Mouse (Mus musculus): Measurements from ENCODE around the gene Fahd2a. TPM values are rescaled to one million over a fixed set of nuclear protein-coding genes. Genes with fewer than 3 reads are reported as not detected.

Fahd2a gene
- total RNA-seq, 2 experiments from 2014 or later: 18.3 to 19.4 TPM

GRCm38 (mm10) chr2:127433487-127434295, 10.7 kb downstream of the Fahd2a start:
- DNase-seq (ENCODE audit: low spot score in 2 of 2): no peak

GRCm38 (mm10) chr2:127430238-127430637, 14.1 kb downstream of the Fahd2a start:
- peak; percentile 48 to 55 for DNase-seq (ENCODE audit: low spot score in 2 of 2)

GRCm38 (mm10) chr2:127424977-127425376, 19.4 kb downstream of the Fahd2a start, which contains the start of gene Gpat2:
Gene Gpat2, plus strand, starts transcription at chr2:127425199.
- DNase-seq (ENCODE audit: low spot score in 2 of 2): no peak

GRCm38 (mm10) chr2:127418266-127418970, 25.9 kb downstream of the Fahd2a start:
- DNase-seq (ENCODE audit: low spot score in 2 of 2): no peak

- no peak for DNase-seq (ENCODE audit: low spot score in 2 of 2)
Observed at GRCm38 (mm10) chr2:127416706-127417105, 27.7 kb downstream of the Fahd2a start.

GRCm38 (mm10) chr2:127415806-127416205, 28.6 kb downstream of the Fahd2a start:
- no peak for DNase-seq (ENCODE audit: low spot score in 2 of 2)

- no peak for DNase-seq (ENCODE audit: low spot score in 2 of 2)
Observed at GRCm38 (mm10) chr2:127411126-127411525, 33.2 kb downstream of the Fahd2a start.

- DNase-seq (ENCODE audit: low spot score in 2 of 2): no peak
Observed at GRCm38 (mm10) chr2:127398738-127399137, 45.6 kb downstream of the Fahd2a start.

- no peak for DNase-seq (ENCODE audit: low spot score in 2 of 2)
Observed at GRCm38 (mm10) chr2:127394606-127395161, 49.7 kb downstream of the Fahd2a start.

GRCm38 (mm10) chr2:127391323-127391722, 53.0 kb downstream of the Fahd2a start:
- no peak for DNase-seq (ENCODE audit: low spot score in 2 of 2)

GRCm38 (mm10) chr2:127390846-127391245, 53.5 kb downstream of the Fahd2a start:
- no peak for DNase-seq (ENCODE audit: low spot score in 2 of 2)

GRCm38 (mm10) chr2:127390352-127390751, 54.0 kb downstream of the Fahd2a start:
- no peak for DNase-seq (ENCODE audit: low spot score in 2 of 2)

GRCm38 (mm10) chr2:127387521-127387920, 56.8 kb downstream of the Fahd2a start:
- DNase-seq (ENCODE audit: low spot score in 2 of 2): no peak

Other genes starting within 250 kb of the Fahd2a start
- under 1 TPM; 0.49 to 0.53 TPM for gene 1810024B03Rik, start 236.3 kb downstream of the Fahd2a start, total RNA-seq (2021)
- 10 to 100 TPM; 88.7 to 89.3 TPM for gene Snrnp200, start 236.2 kb downstream of the Fahd2a start, total RNA-seq (2021)
- 10 to 100 TPM; 80.7 to 84.2 TPM for gene Ciao1, start 196.7 kb downstream of the Fahd2a start, total RNA-seq (2021)
- gene Tmem127, start 196.7 kb downstream of the Fahd2a start, total RNA-seq (2021): 10 to 100 TPM; 78.9 to 88.5 TPM
- gene Stard7, start 174.3 kb downstream of the Fahd2a start, total RNA-seq (2021): 100 to 1,000 TPM; 100 to 104 TPM
- gene Dusp2, start 108.4 kb downstream of the Fahd2a start, total RNA-seq (2021): 1 to 10 TPM; 2.1 to 2.6 TPM
- gene Astl, start 105.9 kb downstream of the Fahd2a start, total RNA-seq (2021): not detected
- 1 to 10 TPM in 1 of 2 experiments, under 1 TPM in 1; 0.60 to 1.0 TPM for gene Adra2b, start 81.4 kb downstream of the Fahd2a start, total RNA-seq (2021)
- under 1 TPM; 0.30 to 0.49 TPM for gene Gpat2, start 19.4 kb downstream of the Fahd2a start, total RNA-seq (2021)
- 100 to 1,000 TPM; 114 to 130 TPM for gene Kcnip3, start 77.5 kb upstream of the Fahd2a start, total RNA-seq (2021)
- gene Prom2, start 96.9 kb upstream of the Fahd2a start, total RNA-seq (2021): under 1 TPM; 0.49 to 0.53 TPM
- 1 to 10 TPM; 7.2 to 7.7 TPM for gene Zfp661, start 142.5 kb upstream of the Fahd2a start, total RNA-seq (2021)
- 10 to 100 TPM; 83.1 to 91.3 TPM for gene Mrps5, start 142.7 kb upstream of the Fahd2a start, total RNA-seq (2021)
- 10 to 100 TPM; 33.9 to 52.2 TPM for gene Mal, start 212.1 kb upstream of the Fahd2a start, total RNA-seq (2021)

Measured in left cerebral cortex, adult 18-20 months (tissue).